Mouse (Mus musculus) thymus, adult 18-20 months (tissue): ENCODE measurements around the gene Asb15.

Source experiments
- DNase-seq, 2 experiments: peaks; one replicate each; pipeline ENCODE4 v3.0.0; 2022; ENCODE audit warnings: mixed read lengths in 2 of 2

The Asb15 gene

GRCm38 (mm10) chr6:24608682-24609081 is 80.7 kb downstream of the Asb15 start:
- no peak for DNase-seq

GRCm38 (mm10) chr6:24609531-24609930 is 81.6 kb downstream of the Asb15 start:
- no peak for DNase-seq

- no peak for DNase-seq
Observed at GRCm38 (mm10) chr6:24610358-24610757, 82.4 kb downstream of the Asb15 start.

GRCm38 (mm10) chr6:24612074-24612755 is 84.3 kb downstream of the Asb15 start:
- DNase-seq = no peak

- no peak for DNase-seq
Observed at GRCm38 (mm10) chr6:24613346-24613745, 85.4 kb downstream of the Asb15 start.

GRCm38 (mm10) chr6:24613918-24614317 is 86.0 kb downstream of the Asb15 start:
- no peak for DNase-seq

- no peak for DNase-seq
Observed at GRCm38 (mm10) chr6:24616746-24617145, 88.8 kb downstream of the Asb15 start.

- no peak for DNase-seq
Observed at GRCm38 (mm10) chr6:24619285-24620045, 91.5 kb downstream of the Asb15 start.

- DNase-seq = no peak
Observed at GRCm38 (mm10) chr6:24620936-24621335, 93.0 kb downstream of the Asb15 start.

- no peak for DNase-seq
Observed at GRCm38 (mm10) chr6:24622098-24622497, 94.2 kb downstream of the Asb15 start.
